Mouse (Mus musculus) E14TG2a.4 (cell line): Measurements from ENCODE around the gene Dapk1.
A peak's percentile ranks its signal among the peaks of the same experiment; 100 is the strongest.
"Not testable (repeated sequence)": the region's sequence is repeated elsewhere in the genome, so short reads cannot be mapped to it uniquely, and the experiment has no call there.

Source experiments
- H3K27me3 ChIP-seq: 2 replicates; pipeline ENCODE4 v1.6.1; 2014; ENCODE audit warnings: low read length, control low read depth; ENCODE audit not compliant: insufficient read depth
- H3K36me3 ChIP-seq: 2 replicates; pipeline ENCODE4 v1.6.1; 2014; ENCODE audit warnings: low read length, control low read depth; ENCODE audit not compliant: insufficient read depth
- H3K4me1 ChIP-seq: replicated peaks from 2 replicates; pipeline ENCODE4 v1.6.1; 2014; ENCODE audit warnings: low read depth, low read length, control low read depth
- H3K4me3 ChIP-seq: replicated peaks from 2 replicates; pipeline ENCODE4 v1.5.1; 2014; ENCODE audit warnings: mild to moderate bottlenecking, low read length
- H3K9me3 ChIP-seq: 2 replicates; pipeline ENCODE4 v1.6.1; 2014; ENCODE audit warnings: low read length, control low read depth
- CTCF ChIP-seq: conservative IDR thresholded peaks from 2 replicates; pipeline ENCODE4 v1.5.1; 2014; ENCODE audit warnings: low read length
- NANOG ChIP-seq: IDR thresholded peaks from 2 replicates; pipeline ENCODE4 v1.6.1; 2014; ENCODE audit warnings: borderline replicate concordance, low read length, mixed read lengths
- POU5F1 ChIP-seq: IDR thresholded peaks from 2 replicates; pipeline ENCODE4 v1.6.1; 2014; ENCODE audit warnings: low read length, borderline replicate concordance

Gene Dapk1

GRCm38 (mm10) chr13:60609234-60609633 lies 7.5 kb downstream of the Dapk1 start:
- no peak overlapping the region for H3K4me3 ChIP-seq
- peaks cover 8% of the 10 kb centered on the region for H3K36me3 ChIP-seq

GRCm38 (mm10) chr13:60610558-60610957 lies 8.8 kb downstream of the Dapk1 start:
- no peaks in the 10 kb centered on the region for H3K9me3 ChIP-seq
- H3K4me3 ChIP-seq = peak overlapping the region; percentile 60
- peaks cover 4% of the 10 kb centered on the region; the same call in 1 of the 2 replicates for H3K36me3 ChIP-seq
- TF ChIP-seq NANOG (no peak), CTCF (no peak), POU5F1 (no peak)
- peaks cover 90% of the 10 kb centered on the region for H3K4me1 ChIP-seq
- H3K27me3 ChIP-seq = peaks cover 2% of the 10 kb centered on the region; the same call in 1 of the 2 replicates

More at GRCm38 (mm10) chr13:60609234-60609633, 7.5 kb downstream of the Dapk1 start:
- H3K9me3 ChIP-seq = no peaks in the 10 kb centered on the region
- peaks cover 2% of the 10 kb centered on the region; the same call in 1 of the 2 replicates for H3K27me3 ChIP-seq
- TF ChIP-seq POU5F1 (no peak), NANOG (no peak), CTCF (no peak)
- H3K4me1 ChIP-seq = peaks cover 90% of the 10 kb centered on the region

GRCm38 (mm10) chr13:60610971-60611370 lies 9.2 kb downstream of the Dapk1 start:
- H3K4me3 ChIP-seq = peak overlapping the region; percentile 7; the same call in 1 of the 2 replicates
- not testable (repeated sequence) for H3K36me3 ChIP-seq, H3K9me3 ChIP-seq, H3K27me3 ChIP-seq
- peaks cover 94% of the 10 kb centered on the region for H3K4me1 ChIP-seq

GRCm38 (mm10) chr13:60612160-60612559 lies 10.4 kb downstream of the Dapk1 start:
- H3K4me3 ChIP-seq = no peak overlapping the region
- H3K9me3 ChIP-seq = no peaks in the 10 kb centered on the region
- peaks cover 96% of the 10 kb centered on the region for H3K4me1 ChIP-seq
- H3K27me3 ChIP-seq = 0 out of 2 replicates have a peak, but pooled peaks cover 2% of the 10 kb centered on the region
- H3K36me3 ChIP-seq = no peaks in the 10 kb centered on the region
- TF ChIP-seq NANOG (no peak), POU5F1 (no peak), CTCF (no peak)

GRCm38 (mm10) chr13:60614154-60614553 lies 12.4 kb downstream of the Dapk1 start:
- no peaks in the 10 kb centered on the region for H3K9me3 ChIP-seq
- H3K4me1 ChIP-seq = peaks cover 96% of the 10 kb centered on the region
- 0 out of 2 replicates have a peak, but pooled peaks cover 9% of the 10 kb centered on the region for H3K27me3 ChIP-seq
- H3K4me3 ChIP-seq = no peak overlapping the region
- no peaks in the 10 kb centered on the region for H3K36me3 ChIP-seq
- TF ChIP-seq CTCF (no peak), NANOG (no peak), POU5F1 (no peak)

GRCm38 (mm10) chr13:60615057-60615650 lies 13.4 kb downstream of the Dapk1 start:
- peak overlapping the region; percentile 39 for H3K4me3 ChIP-seq
- H3K36me3 ChIP-seq = no peaks in the 10 kb centered on the region
- no peaks in the 10 kb centered on the region for H3K9me3 ChIP-seq
- no peak for TF ChIP-seq NANOG
- TF ChIP-seq POU5F1 = no peak
- no peak for TF ChIP-seq CTCF
- H3K4me1 ChIP-seq = peaks cover 95% of the 10 kb centered on the region
- peaks cover 14% of the 10 kb centered on the region; the same call in 1 of the 2 replicates for H3K27me3 ChIP-seq

GRCm38 (mm10) chr13:60616036-60616435 lies 14.3 kb downstream of the Dapk1 start:
- no peaks in the 10 kb centered on the region for H3K9me3 ChIP-seq
- H3K36me3 ChIP-seq = no peaks in the 10 kb centered on the region
- H3K27me3 ChIP-seq = peaks cover 14% of the 10 kb centered on the region; the same call in 1 of the 2 replicates
- H3K4me3 ChIP-seq = peak overlapping the region; percentile 39
- peaks cover 99% of the 10 kb centered on the region for H3K4me1 ChIP-seq
- TF ChIP-seq POU5F1 (no peak), NANOG (no peak), CTCF (no peak)

GRCm38 (mm10) chr13:60618287-60618686 lies 16.5 kb downstream of the Dapk1 start:
- Histone ChIP-seq H3K9me3 (peaks cover 5% of the 10 kb centered on the region; the same call in 1 of the 2 replicates), H3K36me3 (no peaks in the 10 kb centered on the region), H3K27me3 (peaks cover 16% of the 10 kb centered on the region; the same call in 1 of the 2 replicates), H3K4me3 (0 out of 2 replicates have a peak overlapping the region, but pooled peaks have one; percentile 29), H3K4me1 (peaks cover 82% of the 10 kb centered on the region)
- TF ChIP-seq CTCF (no peak), POU5F1 (no peak), NANOG (no peak)

- no peaks in the 10 kb centered on the region for H3K36me3 ChIP-seq
- H3K4me1 ChIP-seq = peaks cover 68% of the 10 kb centered on the region
- H3K4me3 ChIP-seq = no peak overlapping the region
- H3K27me3 ChIP-seq = peaks cover 16% of the 10 kb centered on the region; the same call in 1 of the 2 replicates
- peaks cover 10% of the 10 kb centered on the region; the same call in 1 of the 2 replicates for H3K9me3 ChIP-seq
- TF ChIP-seq CTCF (no peak), POU5F1 (no peak), NANOG (no peak)
These were observed 18.0 kb downstream of the Dapk1 start for GRCm38 (mm10) chr13:60619723-60620122.
